Mouse (Mus musculus): ENCODE data around the gene Tmprss13. TPM values are rescaled to one million over a fixed set of nuclear protein-coding genes. Genes with fewer than 3 reads are reported as not detected.

The Tmprss13 gene
- polyA plus RNA-seq, 1 experiment from 2014 or later = 0.16 TPM

- under 1% methylated on average over 26 of the region's 28 CpGs for WGBS
- Histone ChIP-seq H3K4me1 (ENCODE audit: control insufficient read depth, insufficient read depth, low read length) (peaks cover 7% of the 10 kb centered on the region), H3K36me3 (ENCODE audit: control insufficient read depth, insufficient read depth) (no peaks in the 10 kb centered on the region), H3K4me2 (ENCODE audit: low read depth, low read length) (peak within 1 kb of the TSS; percentile 86), H3K27ac (ENCODE audit: low read length) (no peak within 1 kb of the TSS), H3K9me3 (replicated peaks; ENCODE audit: control insufficient read depth, low read length) (no peaks in the 10 kb centered on the region), H3K9ac (ENCODE audit: low read length) (peak within 1 kb of the TSS; percentile 68), H3K27me3 (ENCODE audit: control insufficient read depth, insufficient read depth, low read length) (peaks cover 13% of the 10 kb centered on the region), H3K4me3 (ENCODE audit: low read length) (peak within 1 kb of the TSS; percentile 58)
- peak; percentile 63 for ATAC-seq (replicated peaks; ENCODE audit: extremely low read depth, insufficient read depth, low FRiP score)
These were observed 51.2 kb downstream of the Tmprss13 start, which contains the start of gene Fxyd6 for GRCm38 (mm10) chr9:45370117-45370561. TSS of gene Fxyd6 (plus strand) at chr9:45370185.

- Histone ChIP-seq H3K36me3 (ENCODE audit: control insufficient read depth, insufficient read depth) (no peaks in the 10 kb centered on the region), H3K27me3 (ENCODE audit: control insufficient read depth, insufficient read depth, low read length) (peaks cover 13% of the 10 kb centered on the region), H3K9me3 (replicated peaks; ENCODE audit: control insufficient read depth, low read length) (no peaks in the 10 kb centered on the region), H3K4me3 (ENCODE audit: low read length) (peak overlapping the region; percentile 58), H3K27ac (ENCODE audit: low read length) (no peak overlapping the region), H3K9ac (ENCODE audit: low read length) (peak overlapping the region; percentile 68), H3K4me2 (ENCODE audit: low read depth, low read length) (peak overlapping the region; percentile 86), H3K4me1 (ENCODE audit: control insufficient read depth, insufficient read depth, low read length) (peaks cover 7% of the 10 kb centered on the region)
- no peak for ATAC-seq (replicated peaks; ENCODE audit: extremely low read depth, insufficient read depth, low FRiP score)
- 11% methylated on average over 25 of the region's 25 CpGs for WGBS
These were observed 51.9 kb downstream of the Tmprss13 start for GRCm38 (mm10) chr9:45370616-45371336.

DNA sequence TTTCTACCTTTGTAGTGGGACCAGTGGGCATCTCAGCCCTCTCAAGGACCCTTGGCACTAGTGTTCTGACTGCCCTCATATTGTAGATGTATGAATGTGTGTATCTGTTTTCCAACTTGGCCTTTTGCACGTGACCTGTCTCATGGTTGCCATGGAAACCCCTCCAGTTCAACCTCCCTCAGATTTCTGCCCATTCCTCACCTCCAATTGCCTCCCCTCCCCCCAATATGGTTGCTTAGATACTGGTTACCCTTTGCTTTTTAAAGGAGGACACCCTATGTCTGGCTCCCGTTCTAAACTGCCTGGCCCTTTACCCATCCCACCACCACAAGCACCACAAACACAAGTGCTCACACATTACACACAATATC is 52.4 kb downstream of the Tmprss13 start:
- no peak for ATAC-seq (replicated peaks; ENCODE audit: extremely low read depth, insufficient read depth, low FRiP score)

DNA sequence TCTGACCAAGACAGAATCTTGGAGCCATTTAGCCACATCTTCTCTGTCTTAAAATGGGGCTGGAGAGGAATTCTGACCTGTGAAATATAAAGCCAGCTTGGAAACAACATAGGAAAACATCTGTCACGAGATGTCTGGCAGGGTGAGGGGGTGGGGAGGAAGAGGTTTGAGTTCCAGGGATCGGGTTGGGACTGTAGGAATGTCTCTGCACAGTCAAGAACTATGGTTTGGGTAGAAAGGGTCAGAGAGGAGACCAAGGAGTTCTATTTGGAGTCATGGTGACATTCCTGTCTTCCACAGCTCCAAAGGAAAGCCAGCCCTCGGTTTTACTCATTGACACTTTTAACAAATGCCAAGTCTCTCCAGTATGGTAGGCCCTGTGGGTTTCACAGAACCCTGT is 55.0 kb downstream of the Tmprss13 start:
- peaks cover 13% of the 10 kb centered on the region for H3K27me3 ChIP-seq (ENCODE audit: control insufficient read depth, insufficient read depth, low read length)
- no peak for ATAC-seq (replicated peaks; ENCODE audit: extremely low read depth, insufficient read depth, low FRiP score)
- no peak overlapping the region for H3K4me2 ChIP-seq (ENCODE audit: low read depth, low read length)
- 53% methylated on average over 3 of the region's 3 CpGs for WGBS
- H3K4me3 ChIP-seq (ENCODE audit: low read length) = no peak overlapping the region
- no peaks in the 10 kb centered on the region for H3K9me3 ChIP-seq (replicated peaks; ENCODE audit: control insufficient read depth, low read length)
- no peak overlapping the region for H3K9ac ChIP-seq (ENCODE audit: low read length)
- H3K4me1 ChIP-seq (ENCODE audit: control insufficient read depth, insufficient read depth, low read length) = no peaks in the 10 kb centered on the region; the same call in 1 of the 2 replicates
- no peak overlapping the region for H3K27ac ChIP-seq (ENCODE audit: low read length)
- no peaks in the 10 kb centered on the region for H3K36me3 ChIP-seq (ENCODE audit: control insufficient read depth, insufficient read depth)

More for the DNA sequence above, 52.4 kb downstream of the Tmprss13 start:
- H3K4me1 ChIP-seq (ENCODE audit: control insufficient read depth, insufficient read depth, low read length) = peaks cover 7% of the 10 kb centered on the region
- H3K4me2 ChIP-seq (ENCODE audit: low read depth, low read length) = peak overlapping the region; percentile 86
- H3K9ac ChIP-seq (ENCODE audit: low read length) = no peak overlapping the region
- H3K36me3 ChIP-seq (ENCODE audit: control insufficient read depth, insufficient read depth) = no peaks in the 10 kb centered on the region
- H3K27ac ChIP-seq (ENCODE audit: low read length) = no peak overlapping the region
- peaks cover 13% of the 10 kb centered on the region for H3K27me3 ChIP-seq (ENCODE audit: control insufficient read depth, insufficient read depth, low read length)
- H3K4me3 ChIP-seq (ENCODE audit: low read length) = peak overlapping the region; percentile 58
- no peaks in the 10 kb centered on the region for H3K9me3 ChIP-seq (replicated peaks; ENCODE audit: control insufficient read depth, low read length)
- WGBS = 50% methylated on average over 2 of the region's 2 CpGs

DNA sequence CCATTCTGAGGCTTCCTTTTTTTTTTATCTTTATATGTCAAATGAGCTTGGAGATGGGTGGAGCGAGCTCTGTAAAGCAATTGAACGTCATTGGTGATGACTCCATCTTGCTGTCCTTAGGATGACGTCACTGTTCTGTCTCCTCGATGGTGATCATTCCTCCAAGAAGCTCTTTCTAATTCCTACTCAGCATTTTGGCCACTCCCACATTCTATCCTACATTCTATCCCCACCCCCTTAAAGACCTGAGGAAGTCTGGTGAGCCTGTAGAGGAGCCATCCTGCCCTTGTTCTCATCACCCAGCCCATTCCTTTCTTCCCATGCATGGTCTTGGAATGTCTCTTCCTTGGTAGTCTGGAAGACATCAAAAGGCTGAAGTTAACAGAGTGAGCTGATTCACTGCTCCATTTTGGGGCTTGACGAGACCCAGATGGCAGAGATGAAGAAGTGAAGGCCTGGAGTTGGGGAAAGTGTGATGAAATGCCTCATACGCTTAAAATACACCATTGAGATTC is 56.1 kb downstream of the Tmprss13 start:
- Histone ChIP-seq H3K4me2 (ENCODE audit: low read depth, low read length) (no peak overlapping the region), H3K27me3 (ENCODE audit: control insufficient read depth, insufficient read depth, low read length) (peaks cover 9% of the 10 kb centered on the region), H3K36me3 (ENCODE audit: control insufficient read depth, insufficient read depth) (no peaks in the 10 kb centered on the region), H3K4me1 (ENCODE audit: control insufficient read depth, insufficient read depth, low read length) (no peaks in the 10 kb centered on the region; the same call in 1 of the 2 replicates), H3K27ac (ENCODE audit: low read length) (no peak overlapping the region), H3K4me3 (ENCODE audit: low read length) (no peak overlapping the region), H3K9ac (ENCODE audit: low read length) (no peak overlapping the region), H3K9me3 (replicated peaks; ENCODE audit: control insufficient read depth, low read length) (no peaks in the 10 kb centered on the region)
- no peak for ATAC-seq (replicated peaks; ENCODE audit: extremely low read depth, insufficient read depth, low FRiP score)
- WGBS = 82% methylated on average over 6 of the region's 6 CpGs

DNA sequence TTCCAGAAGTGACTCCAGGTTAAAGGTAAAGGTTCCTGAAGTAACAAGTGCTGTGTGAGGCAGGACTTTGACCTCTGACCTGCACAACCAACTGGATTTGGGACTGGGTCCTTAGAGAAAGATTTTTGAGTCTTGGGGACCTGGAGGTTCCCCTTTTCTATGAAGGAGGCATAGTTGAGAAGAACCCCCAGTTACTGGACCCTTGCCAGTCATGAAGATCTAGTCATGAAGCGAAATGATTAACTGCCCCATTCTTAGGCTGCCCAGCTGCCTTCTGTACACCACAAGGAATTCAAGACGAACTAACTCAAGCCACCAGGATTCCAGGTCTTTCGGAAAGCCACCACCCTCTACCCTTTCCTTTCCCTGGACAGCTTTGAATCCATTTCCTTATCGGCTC is 57.5 kb downstream of the Tmprss13 start:
- Histone ChIP-seq H3K4me2 (ENCODE audit: low read depth, low read length) (no peak overlapping the region), H3K9me3 (replicated peaks; ENCODE audit: control insufficient read depth, low read length) (no peaks in the 10 kb centered on the region), H3K9ac (ENCODE audit: low read length) (no peak overlapping the region), H3K27me3 (ENCODE audit: control insufficient read depth, insufficient read depth, low read length) (peaks cover 4% of the 10 kb centered on the region; the same call in 1 of the 2 replicates), H3K27ac (ENCODE audit: low read length) (no peak overlapping the region), H3K36me3 (ENCODE audit: control insufficient read depth, insufficient read depth) (no peaks in the 10 kb centered on the region), H3K4me3 (ENCODE audit: low read length) (no peak overlapping the region), H3K4me1 (ENCODE audit: control insufficient read depth, insufficient read depth, low read length) (no peaks in the 10 kb centered on the region)
- 37% methylated on average over 4 of the region's 4 CpGs for WGBS
- no peak for ATAC-seq (replicated peaks; ENCODE audit: extremely low read depth, insufficient read depth, low FRiP score)

DNA sequence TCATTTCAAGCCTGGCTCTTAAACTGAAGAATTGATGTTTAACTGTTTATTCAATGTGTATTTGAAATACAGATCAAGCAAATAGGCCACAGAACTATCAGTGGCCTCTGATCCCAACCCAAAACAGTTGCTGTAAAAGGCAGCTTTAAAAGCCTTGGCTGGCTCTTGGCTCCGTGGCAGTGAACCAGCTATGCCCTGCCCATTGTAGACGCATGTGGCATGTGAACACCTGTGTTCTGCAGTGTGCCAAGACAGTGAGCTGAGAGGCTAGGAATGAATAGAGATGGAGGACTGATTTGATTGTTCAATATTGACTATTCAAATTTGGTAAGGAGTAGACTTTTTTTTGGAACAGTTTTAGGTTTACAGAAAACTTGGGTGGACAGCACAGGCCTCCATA is 58.0 kb downstream of the Tmprss13 start:
- H3K27ac ChIP-seq (ENCODE audit: low read length) = no peak overlapping the region
- no peak overlapping the region for H3K4me3 ChIP-seq (ENCODE audit: low read length)
- H3K36me3 ChIP-seq (ENCODE audit: control insufficient read depth, insufficient read depth) = no peaks in the 10 kb centered on the region
- H3K4me2 ChIP-seq (ENCODE audit: low read depth, low read length) = no peak overlapping the region
- H3K27me3 ChIP-seq (ENCODE audit: control insufficient read depth, insufficient read depth, low read length) = no peaks in the 10 kb centered on the region
- H3K9me3 ChIP-seq (replicated peaks; ENCODE audit: control insufficient read depth, low read length) = no peaks in the 10 kb centered on the region
- no peak overlapping the region for H3K9ac ChIP-seq (ENCODE audit: low read length)
- 69% methylated on average over 2 of the region's 2 CpGs for WGBS
- no peak for ATAC-seq (replicated peaks; ENCODE audit: extremely low read depth, insufficient read depth, low FRiP score)
- H3K4me1 ChIP-seq (ENCODE audit: control insufficient read depth, insufficient read depth, low read length) = no peaks in the 10 kb centered on the region

- H3K27ac ChIP-seq (ENCODE audit: low read length) = no peak overlapping the region
- H3K4me3 ChIP-seq (ENCODE audit: low read length) = no peak overlapping the region
- no peaks in the 10 kb centered on the region for H3K9me3 ChIP-seq (replicated peaks; ENCODE audit: control insufficient read depth, low read length)
- 56% methylated on average over 10 of the region's 10 CpGs for WGBS
- no peaks in the 10 kb centered on the region for H3K4me1 ChIP-seq (ENCODE audit: control insufficient read depth, insufficient read depth, low read length)
- no peak for ATAC-seq (replicated peaks; ENCODE audit: extremely low read depth, insufficient read depth, low FRiP score)
- no peak overlapping the region for H3K9ac ChIP-seq (ENCODE audit: low read length)
- no peak overlapping the region for H3K4me2 ChIP-seq (ENCODE audit: low read depth, low read length)
- H3K27me3 ChIP-seq (ENCODE audit: control insufficient read depth, insufficient read depth, low read length) = no peaks in the 10 kb centered on the region
- no peaks in the 10 kb centered on the region for H3K36me3 ChIP-seq (ENCODE audit: control insufficient read depth, insufficient read depth)
These were observed 61.7 kb downstream of the Tmprss13 start for GRCm38 (mm10) chr9:45380411-45381251.

DNA sequence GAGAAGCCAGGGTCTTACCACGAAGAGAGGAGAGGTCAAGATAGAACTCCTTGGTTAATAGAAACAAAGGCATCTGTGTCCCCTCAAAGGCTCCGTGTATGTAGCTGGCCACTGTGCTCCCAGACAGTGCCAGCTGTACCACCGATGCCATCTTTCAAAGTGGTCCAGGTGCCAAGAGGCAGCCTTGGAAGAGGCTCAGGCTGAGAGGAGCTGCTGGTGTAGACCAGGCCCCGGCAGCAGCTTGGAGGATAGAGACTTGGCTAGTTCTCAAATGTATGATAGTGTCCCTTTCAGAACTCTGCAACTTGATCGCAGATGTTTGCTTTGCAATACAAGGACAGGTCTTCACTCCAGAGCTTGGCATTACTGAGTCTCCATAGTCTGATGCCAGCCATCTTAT is 63.4 kb downstream of the Tmprss13 start:
- WGBS = 54% methylated on average over 5 of the region's 5 CpGs
- H3K4me3 ChIP-seq (ENCODE audit: low read length) = no peak overlapping the region
- no peak for ATAC-seq (replicated peaks; ENCODE audit: extremely low read depth, insufficient read depth, low FRiP score)
- no peaks in the 10 kb centered on the region for H3K27me3 ChIP-seq (ENCODE audit: control insufficient read depth, insufficient read depth, low read length)
- no peak overlapping the region for H3K4me2 ChIP-seq (ENCODE audit: low read depth, low read length)
- H3K36me3 ChIP-seq (ENCODE audit: control insufficient read depth, insufficient read depth) = no peaks in the 10 kb centered on the region
- no peak overlapping the region for H3K27ac ChIP-seq (ENCODE audit: low read length)
- no peaks in the 10 kb centered on the region for H3K4me1 ChIP-seq (ENCODE audit: control insufficient read depth, insufficient read depth, low read length)
- no peaks in the 10 kb centered on the region for H3K9me3 ChIP-seq (replicated peaks; ENCODE audit: control insufficient read depth, low read length)
- no peak overlapping the region for H3K9ac ChIP-seq (ENCODE audit: low read length)
